Mouse (Mus musculus) mouse trophoblast stem cell (cell line): Measurements from ENCODE around the gene Pla2g2d.

Experiments used
- in situ Hi-C, 2 experiments: fragments of 300-500 bp; cut with MseI, MboI; formaldehyde crosslinking; loops; 2 replicates in 1 of 2; 3 replicates in 1 of 2; pipeline ENCODE4 v1.15.1; 2025

Pla2g2d gene

DNA sequence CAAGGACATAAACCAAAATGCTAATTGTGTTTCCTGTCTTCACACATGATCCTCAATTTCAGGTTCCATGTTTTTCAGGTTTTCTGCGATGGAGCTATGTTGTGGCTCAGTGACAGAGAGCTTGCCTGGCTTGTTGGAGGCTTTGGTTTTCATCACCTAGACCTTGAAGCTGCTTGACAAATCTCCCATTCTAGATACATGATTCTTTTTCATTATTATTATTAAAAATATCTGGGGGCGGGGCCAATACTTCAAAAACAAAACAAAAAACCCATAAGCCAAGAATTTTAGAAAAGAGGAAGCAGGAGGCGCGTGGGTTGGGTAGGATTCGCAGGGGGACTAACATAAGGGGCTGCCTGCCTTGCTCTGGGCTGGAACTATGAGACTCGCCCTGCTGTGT is at the start of gene Pla2g2d:
Pla2g2d (plus strand) TSS at position 301 of the 400 bp plus-strand sequence.
- in situ Hi-C loops = no loop called here

DNA sequence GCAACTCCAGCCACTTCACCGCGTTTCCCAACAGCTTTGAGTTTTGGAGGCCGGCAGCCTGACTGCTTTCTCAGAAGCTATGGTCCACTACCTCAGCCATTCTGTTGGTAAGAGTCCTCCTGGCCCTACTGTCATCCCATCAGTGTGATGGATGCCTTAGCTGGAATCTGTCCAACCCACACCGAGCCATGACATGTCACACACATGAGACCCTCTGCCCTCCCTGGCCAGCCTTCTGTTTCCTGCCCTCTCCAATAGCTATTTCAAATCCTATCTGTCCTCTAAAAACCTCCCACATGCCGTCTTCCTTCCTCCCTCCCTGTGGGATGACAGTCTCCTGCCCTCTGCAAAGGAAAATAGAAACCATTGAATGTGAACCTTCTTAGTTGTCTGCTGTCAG is 49.8 kb upstream of the Pla2g2d start:
- in situ Hi-C loops = no loop called here

DNA sequence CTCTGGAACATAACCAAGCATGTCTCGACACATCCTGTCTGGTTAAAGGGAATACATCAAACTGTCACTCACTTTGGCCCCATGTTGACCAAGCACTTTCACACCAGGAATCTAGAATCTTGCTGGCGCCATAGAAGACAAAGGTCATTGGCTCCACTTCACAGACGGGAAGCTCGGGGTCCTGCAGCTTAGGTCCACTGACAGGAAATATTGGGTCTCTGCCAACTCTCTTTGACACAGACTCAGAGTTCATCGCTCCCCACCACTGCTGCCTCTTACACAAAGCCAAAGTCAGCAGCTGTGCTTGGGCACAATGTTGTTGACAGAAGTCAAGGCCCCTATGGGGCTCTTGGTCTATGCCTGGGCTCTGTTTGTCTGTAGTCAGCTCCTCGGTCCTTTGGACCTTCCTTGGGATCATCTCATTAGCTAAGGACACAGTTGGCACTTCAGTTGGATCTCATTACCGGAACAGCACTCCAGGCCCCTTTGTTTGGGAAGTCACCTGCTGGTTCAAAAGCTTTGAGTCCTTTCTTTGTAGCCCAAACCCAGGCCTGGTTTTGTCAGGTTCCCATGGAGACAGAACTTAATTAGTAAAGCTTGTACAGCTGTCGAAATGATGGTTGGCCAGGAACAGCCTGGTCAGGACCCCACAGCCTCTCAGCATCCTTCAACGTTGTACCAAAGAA is 46.4 kb upstream of the Pla2g2d start:
- in situ Hi-C loops = no loop called here

DNA sequence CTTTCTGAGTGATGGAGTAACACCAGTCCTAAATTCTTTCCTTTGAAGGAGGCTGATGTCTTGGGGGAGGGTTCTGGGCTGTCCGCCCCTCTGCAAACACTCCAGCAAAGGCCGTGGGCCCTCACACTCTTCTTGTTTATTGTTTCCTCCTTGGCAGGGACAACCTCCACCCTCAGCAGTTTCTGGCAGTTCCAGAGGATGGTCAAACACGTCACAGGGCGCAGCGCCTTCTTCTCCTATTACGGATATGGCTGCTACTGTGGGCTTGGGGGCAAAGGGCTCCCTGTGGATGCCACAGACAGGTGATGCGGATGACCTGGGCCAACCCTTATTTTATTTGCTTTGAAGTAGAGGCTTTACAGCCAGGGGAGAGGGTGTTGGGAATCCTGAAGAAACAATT is 41.4 kb upstream of the Pla2g2d start:
- in situ Hi-C loops = no loop called here

DNA sequence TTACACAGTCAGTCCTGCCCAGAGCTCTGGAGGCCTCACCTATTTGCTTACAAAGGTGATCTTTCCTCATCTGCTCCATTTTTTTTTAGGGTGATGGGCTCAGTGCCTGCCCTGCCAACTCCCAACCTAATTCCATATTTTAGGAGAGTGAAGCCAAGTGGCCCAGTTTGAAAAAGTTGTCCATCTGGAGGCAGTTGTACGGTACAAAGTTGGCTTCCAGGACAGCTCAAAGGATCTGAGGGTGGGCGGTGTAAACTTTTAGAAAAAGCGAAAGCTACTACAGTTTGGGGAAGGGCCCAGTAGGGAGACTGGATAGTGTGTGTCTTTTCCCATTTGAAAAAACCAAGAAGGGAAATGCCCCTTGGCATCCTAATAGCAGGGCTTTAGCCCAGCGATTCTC is 40.7 kb upstream of the Pla2g2d start:
- in situ Hi-C loops = no loop called here

DNA sequence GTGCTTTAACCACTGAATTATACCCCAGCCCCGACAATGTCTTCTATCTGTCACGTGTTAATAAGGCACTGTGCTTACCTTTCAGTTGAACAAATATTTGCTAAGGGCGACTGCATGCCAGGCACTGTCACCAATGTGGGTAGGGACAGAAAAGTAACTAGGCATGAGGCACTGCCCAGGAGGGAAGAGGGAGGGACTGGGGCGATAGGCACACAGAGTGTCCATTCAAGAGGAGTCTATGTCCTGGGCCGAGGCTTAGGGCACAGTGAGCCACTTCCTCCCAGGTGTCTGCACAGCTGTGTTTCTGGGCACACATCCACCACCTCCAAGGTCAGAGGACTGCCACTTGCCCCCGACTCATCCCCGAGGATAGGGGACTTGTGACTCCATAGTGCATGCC is 38.5 kb upstream of the Pla2g2d start, which contains the start of gene Ubxn10:
Ubxn10 (minus strand) TSS at position 137 of the 400 bp plus-strand sequence.
- in situ Hi-C loops = no loop called here

DNA sequence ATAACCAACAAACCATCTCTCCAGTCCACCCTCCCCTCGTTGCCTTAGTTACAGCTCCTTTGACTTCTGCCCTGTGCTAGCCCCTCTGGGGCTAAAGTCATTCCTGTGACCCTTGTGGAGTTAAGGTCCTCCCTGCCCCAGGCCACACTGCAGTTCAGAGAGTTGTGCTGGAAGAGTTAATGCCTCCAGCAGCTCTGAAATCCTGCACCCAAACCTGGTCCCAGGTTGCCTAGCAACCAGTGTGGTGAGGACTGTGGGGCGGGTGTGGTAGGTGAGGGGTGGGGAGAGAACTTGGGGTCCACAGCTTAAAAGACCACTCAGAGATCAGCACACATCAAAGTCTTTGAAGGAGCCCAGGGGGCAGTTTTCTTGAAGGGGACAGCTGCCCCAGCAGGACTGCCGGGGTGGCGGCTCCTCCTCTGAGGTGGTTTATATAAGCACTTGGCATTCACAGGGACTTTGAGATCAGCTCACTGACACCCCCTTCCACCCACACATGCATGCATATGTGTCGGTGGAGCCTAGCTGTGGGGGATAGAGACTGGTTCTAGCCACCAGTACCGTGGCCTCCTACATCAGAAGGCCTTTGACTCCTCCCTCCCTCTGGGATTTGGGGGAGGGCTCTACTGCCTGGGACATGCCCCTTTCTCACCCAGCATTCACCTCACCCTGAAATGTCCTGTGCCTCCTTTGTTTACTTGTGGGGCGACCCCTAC is 36.2 kb upstream of the Pla2g2d start:
- in situ Hi-C loops = no loop called here

DNA sequence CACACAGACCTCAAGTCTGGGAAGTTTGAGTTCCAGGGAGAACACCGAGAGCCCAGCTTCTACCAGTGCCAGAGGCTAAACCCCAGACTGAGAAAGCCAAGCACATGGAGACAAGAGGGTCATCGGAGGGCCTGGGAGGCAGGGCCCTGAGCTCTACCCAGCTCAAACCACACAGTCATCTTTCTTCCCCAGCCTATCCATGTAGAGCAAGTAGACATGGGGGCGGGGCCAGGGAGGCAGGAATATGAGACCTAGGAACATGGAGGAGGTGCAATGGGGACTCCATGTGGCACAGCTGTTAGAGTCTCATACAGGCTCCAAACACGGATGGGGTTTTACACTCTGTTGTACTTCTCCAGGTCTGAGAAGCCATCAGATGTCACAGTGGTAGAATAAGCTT is 29.7 kb upstream of the Pla2g2d start:
- in situ Hi-C loops = loop anchor here in 1 of 2 experiments (5.0 kb wide), 1 partner anchor 101 kb away; no protein-coding TSS in a partner anchor

DNA sequence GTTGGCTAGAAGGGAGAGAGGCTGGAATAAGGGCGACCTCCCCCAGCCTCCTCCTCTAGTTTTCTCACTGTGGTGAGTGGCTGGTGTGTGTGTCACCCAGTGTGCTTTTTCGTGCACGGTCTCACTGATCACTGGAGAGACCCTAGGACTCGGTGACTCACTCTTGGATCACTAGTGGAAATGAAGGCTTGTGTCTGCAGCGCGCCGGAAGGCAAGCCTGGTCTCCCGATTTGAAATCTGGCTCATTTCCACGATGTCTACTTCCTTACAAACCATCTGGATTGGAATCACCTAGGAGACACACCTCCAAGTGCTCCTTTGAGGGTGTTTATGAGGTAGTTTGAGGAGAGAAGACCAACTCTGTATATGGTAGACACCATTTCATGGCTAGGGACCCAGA is 28.7 kb upstream of the Pla2g2d start:
- in situ Hi-C loops = loop anchor here in 1 of 2 experiments (5.0 kb wide), 1 partner anchor 100 kb away; no protein-coding TSS in a partner anchor

DNA sequence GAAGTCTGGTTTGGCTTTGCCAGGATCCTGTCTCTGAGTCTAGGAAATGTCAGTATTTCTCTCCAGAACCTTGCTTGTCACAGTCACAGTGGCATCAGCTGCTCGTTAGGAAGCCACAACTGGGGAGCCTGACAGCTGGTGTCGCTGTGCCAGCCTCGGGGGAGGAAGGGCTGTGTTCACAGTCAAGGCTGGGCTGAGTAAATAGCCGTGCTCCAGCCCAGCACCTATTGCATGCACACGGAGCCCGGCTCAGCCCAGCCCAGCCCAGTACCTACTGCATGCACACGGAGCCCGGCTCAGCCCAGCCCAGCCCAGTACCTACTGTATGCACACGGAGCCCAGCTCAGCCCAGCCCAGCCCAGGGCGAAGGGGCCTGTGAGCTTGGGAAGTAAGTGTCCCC is 27.7 kb upstream of the Pla2g2d start:
- in situ Hi-C loops = loop anchor here in 1 of 2 experiments (5.0 kb wide), 1 partner anchor 99 kb away; no protein-coding TSS in a partner anchor

DNA sequence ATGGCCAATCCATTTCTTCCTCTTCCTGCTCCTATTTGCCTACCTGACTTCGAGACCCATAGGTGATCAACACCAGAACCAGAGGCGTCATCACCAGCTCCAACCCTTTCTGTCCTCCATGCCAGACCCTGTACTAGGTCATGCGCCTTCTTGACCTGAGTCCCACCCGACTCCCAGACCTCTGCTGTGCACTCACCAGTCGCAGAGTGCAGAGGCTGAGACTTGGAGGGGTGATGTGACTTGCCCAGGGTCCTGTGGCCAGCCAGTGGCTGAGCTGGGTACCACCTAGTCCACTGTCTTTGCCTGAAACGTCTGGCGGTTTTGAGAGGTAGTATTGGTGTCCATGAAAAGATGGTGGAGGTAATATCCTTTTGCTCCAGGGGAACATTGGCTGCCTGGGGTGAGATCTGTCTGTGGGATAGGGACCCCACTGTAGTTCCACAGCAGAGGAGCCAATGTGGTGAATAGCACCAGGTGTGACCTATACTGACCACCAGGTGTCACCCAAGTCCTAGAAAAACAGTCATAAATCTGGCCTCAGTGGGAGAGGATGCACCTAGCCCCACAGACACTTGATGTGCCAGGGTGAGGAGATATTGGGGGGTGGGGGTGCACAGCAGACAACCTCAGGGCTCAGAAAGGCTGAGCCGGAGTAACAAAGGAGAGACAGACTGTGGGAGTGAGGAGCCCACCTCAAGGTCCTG is 27.0 kb upstream of the Pla2g2d start:
- in situ Hi-C loops = loop anchor here in 1 of 2 experiments (5.0 kb wide), 1 partner anchor 99 kb away; no protein-coding TSS in a partner anchor

DNA sequence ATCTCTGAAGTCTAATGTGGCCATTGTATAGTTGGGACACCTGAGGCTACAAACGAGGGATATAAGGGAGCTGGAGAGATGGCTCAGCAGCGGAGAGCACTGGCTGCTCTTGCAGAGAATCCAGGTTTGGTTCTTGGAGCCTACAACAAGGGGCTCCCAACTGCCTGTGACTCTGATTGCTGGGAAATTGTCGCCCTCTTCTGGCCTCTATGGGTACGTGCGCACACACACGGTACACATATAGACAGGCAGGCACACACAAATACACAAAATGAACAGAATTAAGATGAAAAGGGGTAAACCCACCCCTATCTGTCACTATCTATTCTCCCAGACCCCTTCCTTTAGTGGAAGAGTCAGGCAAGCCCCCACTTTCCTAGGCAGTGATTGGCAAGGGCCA is 22.9 kb upstream of the Pla2g2d start:
- in situ Hi-C loops = no loop called here

DNA sequence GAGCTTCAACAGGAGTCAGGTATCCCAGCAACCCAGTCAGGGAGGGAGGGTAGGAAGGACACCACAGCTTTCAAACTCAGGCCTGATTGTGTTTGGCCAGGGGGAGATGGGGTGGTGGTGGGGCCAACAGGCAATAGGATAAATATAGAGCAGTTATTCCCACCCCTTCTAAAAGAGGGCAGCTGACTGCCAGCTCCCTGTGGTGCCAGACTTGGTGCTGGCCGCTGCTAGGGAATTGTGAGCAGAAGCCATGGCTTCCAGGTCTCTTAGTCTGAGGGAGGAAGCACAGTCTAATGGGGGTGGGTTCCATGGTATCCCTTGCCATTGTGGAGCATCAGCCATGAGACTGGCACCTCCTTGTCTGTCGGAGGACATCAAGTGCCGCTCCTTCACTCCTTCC is 21.9 kb upstream of the Pla2g2d start:
- in situ Hi-C loops = no loop called here

DNA sequence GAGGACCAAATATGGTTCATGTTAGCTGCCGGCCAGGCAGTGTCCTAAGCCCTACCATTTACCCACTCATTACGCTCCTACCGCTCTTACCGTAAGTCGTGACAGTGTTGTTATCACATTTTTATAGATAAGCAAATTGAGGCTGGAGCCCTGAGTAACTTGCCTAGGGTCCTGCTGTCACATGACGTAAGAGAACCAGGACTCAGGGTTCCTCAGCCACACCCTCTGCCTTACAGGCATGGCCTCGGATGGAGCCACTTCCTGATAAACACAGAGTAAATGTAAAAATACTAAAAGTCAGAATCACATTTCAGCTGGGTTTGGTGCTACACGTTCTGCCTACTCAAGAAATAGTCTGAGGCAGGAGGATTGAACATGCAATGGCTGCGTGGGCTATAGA is 21.1 kb upstream of the Pla2g2d start:
- in situ Hi-C loops = no loop called here

DNA sequence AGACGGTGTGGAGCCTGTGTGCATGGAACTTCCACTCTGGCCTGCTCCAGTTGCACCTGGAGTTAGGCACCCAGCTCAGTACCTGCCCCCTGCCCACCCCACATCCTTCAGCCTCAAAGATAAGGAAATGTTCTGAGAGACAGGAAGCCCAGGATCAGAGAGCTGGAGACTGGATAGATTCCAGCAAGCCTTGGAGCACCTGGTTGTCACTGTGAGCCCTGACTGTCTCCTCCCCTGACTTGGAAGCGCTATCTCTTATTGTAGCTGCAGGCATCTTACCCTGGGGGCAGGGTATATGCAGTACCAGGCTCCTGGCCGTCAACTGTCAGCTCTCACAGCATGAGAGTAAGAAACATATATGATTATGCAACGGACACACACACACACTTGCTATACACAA is 20.1 kb upstream of the Pla2g2d start:
- in situ Hi-C loops = no loop called here

DNA sequence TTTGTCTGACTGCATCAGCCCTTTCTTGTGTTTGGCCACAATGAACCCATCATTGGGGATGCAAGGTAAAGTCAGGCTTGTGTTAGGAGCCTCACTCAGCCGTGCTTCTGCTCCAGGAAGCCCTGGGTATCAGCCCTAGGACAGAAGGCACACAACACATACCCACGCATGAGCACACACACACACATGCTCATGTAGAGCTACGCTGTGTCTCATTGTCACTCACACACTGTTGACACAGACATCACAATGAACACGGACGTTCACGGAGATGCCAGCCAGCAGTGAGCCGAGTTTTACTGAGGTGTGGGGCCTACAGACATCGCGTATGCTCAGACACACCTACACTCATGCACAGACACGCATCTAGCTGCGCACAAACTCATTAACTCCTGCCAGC is 19.6 kb upstream of the Pla2g2d start:
- in situ Hi-C loops = no loop called here

DNA sequence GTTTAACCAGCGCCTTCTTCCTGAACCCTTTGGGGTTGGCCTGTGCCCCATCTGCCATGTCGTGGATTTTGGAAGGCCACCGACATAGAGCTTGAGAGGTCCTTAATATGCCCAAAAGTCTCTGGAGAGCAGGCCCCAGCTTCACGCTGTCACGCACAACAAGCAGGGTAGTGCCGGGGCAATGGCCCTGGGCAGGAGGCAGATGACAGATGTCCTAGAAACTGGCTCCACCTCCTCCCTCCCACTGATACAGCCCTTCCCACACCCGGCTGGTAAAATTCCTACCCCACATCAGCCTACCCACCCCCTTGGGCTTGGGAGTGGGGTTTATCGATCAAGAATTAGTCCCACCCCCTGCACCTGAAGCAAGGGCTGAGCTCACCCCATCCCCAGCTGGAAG is 18.1 kb upstream of the Pla2g2d start, which contains the start of gene Pla2g2f:
Pla2g2f (minus strand) TSS at position 211 of the 400 bp plus-strand sequence.
- in situ Hi-C loops = no loop called here

DNA sequence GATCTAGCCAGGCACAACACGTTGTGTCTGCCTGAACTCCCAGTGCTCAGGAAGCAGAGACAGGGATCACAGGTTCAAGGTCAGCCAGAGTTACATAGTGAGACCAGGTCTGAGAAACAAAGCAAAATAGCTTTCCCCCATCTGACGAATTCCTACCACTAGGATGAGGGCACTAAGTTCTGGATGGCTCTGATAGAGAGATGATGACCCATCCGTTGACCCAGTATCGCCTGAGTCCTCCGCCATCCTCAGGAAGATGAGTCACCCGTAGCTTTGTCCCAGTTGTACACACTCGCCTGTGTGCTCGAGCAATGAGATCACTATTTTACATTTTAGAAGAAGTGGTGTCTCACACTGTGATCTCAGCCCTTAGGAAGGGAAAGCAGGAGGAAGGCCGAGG is 13.3 kb upstream of the Pla2g2d start:
- in situ Hi-C loops = no loop called here

DNA sequence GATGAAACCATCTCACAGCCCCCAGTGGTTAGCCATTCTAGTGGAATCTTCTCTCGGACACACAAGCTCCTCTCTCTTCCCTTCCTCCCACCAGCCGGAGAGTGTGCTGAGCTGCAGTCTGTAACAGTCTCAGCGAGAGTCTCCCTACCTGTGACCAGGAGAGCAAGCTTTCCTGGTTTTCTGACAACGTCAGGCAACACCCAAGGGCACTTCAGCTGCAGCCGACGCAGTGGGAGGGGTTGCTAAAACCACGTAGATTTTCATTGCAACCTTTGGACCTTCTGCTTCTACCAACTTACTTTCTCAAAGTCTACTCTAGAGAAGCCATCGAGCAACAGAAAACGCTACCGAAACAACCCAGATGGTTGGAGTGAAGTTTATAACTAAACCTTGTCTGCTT is 3.6 kb upstream of the Pla2g2d start:
- in situ Hi-C loops = no loop called here

DNA sequence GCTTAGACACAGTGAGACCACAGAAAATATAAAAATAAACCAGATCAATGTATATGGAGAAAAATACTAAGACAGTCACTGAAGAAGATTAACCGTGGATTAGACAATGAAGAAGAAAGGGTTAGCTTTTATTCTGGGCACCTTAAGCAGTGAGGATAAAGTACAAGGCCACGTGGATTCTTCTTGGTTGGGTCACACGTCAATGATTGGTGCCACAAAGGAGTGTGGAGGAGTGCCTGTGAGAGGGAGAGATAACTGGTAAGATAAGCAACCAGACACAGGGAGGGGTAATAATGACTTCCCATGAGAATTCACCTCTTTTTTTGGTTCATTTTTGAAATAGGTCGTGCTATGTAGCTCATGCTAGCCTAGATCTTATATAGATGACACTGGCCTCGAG is 3.1 kb upstream of the Pla2g2d start:
- in situ Hi-C loops = no loop called here

DNA sequence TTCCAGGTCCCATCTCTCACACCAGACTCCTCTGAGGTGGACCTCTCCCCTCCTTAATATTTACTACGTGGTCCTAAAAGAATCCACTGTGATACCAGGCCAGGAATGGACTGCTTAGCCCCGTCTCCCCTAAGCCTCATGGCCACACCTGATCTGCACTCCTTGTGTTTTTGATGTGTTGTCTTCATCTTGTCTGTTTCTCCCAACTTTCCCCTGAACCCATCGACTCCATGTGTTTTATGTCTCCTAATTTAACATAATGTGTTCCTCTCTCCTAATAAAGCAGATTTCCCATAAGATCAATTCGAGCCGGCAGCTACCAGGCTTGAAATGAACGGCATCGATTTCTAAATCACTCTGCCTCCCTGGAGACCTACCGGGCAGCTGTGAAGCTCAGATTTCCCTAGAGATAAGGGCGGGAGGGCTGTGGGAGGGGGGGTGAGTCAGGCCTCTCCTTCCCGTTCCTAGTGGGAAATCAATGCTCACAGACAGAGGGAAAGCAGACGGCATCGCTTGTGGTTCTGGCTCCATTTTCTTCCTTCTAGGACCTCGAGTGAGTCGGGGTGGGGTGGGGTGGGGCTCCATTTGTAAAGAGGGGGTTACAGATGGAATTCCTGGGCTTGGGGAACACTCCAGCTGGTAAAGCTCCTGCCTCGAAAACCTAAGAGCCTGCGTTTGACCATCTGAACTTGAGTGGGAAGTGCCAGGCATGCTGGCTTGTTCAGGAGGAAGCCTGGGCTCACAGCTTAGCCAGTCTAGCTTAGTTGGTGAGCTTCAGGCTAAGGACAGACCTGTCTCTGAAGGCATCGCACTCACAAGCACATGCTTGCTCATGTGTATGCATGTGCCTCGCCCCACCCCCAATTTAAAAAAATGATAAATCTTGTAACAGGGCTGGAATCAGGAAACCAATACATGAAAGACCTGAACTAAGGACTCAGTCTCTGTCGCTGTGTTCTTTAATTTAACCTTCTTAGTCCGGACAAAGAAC is 2.2 kb downstream of the Pla2g2d start:
- in situ Hi-C loops = no loop called here
